Mouse (Mus musculus) frontal cortex, postnatal 25 days (tissue): ENCODE measurements at regions not wholly inside any gene's neighbourhood (a gene's known extent, or its start where the extent isn't known, plus 50 kb on each side); places are given as distances from the start of the nearest gene placed in this dataset.

Experiments used
- DNase-seq, 2 experiments: peaks; one replicate each; pipeline ENCODE4 v3.0.0; 2022; ENCODE audit warnings: low spot score in 2 of 2

DNA sequence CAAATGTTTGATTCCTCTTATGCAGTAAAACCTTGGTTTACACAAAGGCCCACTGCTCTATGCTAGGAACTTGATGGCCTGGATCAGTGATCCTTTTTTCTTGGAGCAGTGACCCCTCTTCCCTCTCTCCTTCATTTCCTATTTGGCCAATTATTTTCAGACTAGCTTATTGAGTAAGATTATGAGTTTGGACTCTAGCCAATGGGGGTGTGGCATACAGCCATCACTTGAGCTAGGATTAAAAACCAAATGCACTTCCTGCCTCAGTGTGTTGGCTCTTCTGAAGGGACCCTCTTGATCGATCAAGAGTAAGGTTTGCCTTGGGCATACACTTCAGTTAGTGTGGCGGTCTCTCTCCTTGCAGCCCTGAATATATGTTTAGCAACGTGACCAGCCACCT lies 1172.6 kb upstream of the Gulo start:
- DNase-seq: no peak

- DNase-seq: no peak
These were observed 1170.5 kb upstream of the Gulo start for GRCm38 (mm10) chr14:67179549-67179948.

DNA sequence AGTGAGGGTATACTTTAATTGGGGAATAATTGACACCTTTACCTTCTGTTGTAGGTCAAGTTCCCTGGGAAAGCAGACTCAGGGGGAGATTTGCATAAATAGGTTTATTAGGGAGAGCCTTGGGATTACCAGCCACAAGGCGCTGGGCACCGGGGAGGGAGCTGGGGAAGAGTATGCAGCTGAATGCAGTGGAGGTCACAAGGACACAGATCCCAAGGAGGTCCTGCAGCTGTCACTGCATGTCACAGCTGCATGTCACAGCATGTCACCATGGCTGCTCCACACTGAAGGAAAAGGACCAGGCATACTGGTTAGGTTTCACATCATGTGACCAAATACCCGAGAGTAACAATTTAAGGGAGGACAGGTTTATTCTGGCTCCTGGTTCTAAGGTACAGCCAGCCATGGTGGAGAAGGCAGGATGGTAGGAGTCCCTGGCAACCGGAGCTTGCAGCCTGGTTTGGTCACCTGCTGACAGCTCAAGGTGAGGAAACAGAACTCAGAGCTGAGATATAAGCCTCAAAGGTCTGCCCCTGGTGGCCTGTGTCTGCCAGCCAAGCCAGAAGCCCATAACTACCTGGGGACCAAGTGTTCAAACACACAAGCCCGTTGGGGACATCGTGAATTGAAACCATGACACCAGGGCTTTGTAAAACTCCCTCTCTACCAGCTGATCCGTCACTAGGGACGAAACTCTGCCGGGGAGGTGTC lies 1169.5 kb upstream of the Gulo start:
- DNase-seq: no peak

- no peak for DNase-seq
These were observed 1167.7 kb upstream of the Gulo start for GRCm38 (mm10) chr14:67176672-67177071.

GRCm38 (mm10) chr14:67176100-67176499 lies 1167.1 kb upstream of the Gulo start:
- DNase-seq: no peak

- DNase-seq: no peak
These were observed 1165.9 kb upstream of the Gulo start for GRCm38 (mm10) chr14:67174929-67175328.

DNA sequence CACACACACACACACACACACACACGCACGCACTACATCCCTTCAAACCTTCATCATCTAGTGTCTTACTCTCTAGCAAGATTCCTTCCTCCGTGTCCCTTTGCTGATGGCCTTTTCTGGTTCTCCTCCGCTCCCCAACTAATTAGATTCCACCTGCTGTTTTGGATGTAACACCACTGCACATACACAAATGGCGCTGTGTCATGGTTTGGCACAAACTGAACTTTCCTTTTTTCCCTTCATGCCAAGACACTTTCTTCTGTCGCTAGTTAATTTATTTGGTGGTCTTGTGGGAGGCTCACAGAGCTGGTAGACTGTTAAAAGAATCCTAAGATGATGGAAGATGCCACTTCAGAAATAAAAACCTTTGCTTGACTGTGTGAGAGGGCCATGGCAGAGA lies 1161.8 kb upstream of the Gulo start:
- no peak for DNase-seq

- no peak for DNase-seq
These were observed 1161.2 kb upstream of the Gulo start for GRCm38 (mm10) chr14:67170248-67170647.

GRCm38 (mm10) chr14:67169201-67169600 lies 1160.2 kb upstream of the Gulo start:
- DNase-seq: no peak

DNA sequence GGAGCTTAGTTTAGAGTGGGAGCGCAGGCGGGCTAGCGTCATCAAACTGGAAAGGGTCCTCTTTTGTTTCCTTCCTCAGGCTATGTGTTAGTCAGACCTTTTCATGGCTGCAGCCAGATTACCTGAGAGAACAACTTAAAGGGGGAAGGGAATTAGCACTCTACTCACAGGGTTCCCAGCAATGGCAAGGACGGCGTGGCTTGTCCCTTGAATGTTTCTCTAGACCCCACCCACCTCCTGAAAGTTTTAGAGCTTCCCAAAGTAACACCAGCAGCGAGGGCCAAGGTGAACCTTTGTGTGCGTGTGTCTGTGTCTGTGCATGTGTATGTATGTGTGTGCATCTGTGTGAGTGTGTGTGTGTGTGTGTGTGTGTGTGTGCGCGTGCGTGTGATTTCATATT lies 1151.0 kb upstream of the Gulo start:
- DNase-seq: no peak

DNA sequence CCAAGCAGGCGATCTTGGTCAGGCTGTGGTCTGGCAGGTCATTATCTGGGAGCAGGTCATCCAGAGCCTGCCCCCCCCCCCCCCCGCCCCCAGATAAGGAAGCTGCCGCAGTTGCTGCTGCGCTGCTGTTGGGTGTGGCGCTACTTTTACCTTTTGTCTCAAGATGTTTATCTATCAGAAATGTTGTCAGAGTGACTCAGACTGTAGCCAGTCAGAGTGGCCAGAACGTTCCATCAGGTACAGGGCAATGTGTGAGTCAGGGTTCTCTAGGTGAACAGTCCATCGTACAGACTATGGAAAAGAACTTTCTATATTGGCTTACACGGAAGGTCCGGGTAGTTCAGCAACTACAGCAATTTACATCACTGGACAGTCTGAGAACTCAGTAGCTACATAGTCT lies 1149.9 kb upstream of the Gulo start:
- DNase-seq: no peak

DNA sequence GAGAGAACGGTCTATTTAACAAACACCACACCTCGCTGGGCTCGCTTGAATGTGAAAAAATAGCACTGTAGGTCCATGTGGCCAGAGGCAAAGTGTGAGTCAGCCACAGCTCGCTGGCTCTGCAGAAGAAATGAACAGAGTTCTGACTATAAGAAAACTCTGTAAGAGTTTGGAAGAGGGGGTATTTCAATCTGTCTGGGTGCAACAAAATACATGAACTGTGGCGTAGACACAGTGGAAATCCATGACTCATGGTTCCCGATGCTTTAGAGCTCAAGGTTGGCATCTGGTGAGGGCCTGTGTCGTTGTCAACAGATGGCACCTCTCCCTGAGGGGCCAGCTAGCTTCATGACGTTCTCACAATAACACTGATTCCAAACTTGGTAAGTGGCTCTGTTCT lies 1147.4 kb upstream of the Gulo start:
- no peak for DNase-seq

GRCm38 (mm10) chr14:67153621-67154020 lies 1144.6 kb upstream of the Gulo start:
- DNase-seq: no peak

DNA sequence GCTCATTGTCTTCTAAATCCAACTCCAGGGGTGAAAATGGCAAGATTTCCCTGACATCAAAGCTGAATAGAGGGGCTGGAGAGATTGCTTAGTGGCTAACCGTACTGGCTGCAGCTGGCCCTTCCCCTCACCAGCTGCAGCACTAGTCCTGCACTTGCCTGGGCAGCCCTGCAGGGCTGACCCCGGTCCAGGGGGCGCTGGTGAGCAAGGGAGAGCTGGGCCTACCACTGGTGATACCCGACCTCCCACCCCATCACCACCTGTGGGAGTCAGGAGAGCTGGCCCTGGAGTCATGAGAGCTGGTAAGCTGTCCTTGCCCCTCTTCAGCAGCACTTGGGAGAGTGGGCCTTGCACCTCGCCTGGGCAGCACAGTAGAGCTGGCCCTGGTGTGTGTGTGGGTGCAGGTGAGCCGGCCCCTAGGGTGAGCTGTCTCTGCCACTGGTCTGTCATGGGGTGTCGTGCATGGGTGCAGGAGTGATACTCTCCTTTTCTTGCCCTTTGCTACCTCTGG lies 1141.0 kb upstream of the Gulo start:
- no peak for DNase-seq

DNA sequence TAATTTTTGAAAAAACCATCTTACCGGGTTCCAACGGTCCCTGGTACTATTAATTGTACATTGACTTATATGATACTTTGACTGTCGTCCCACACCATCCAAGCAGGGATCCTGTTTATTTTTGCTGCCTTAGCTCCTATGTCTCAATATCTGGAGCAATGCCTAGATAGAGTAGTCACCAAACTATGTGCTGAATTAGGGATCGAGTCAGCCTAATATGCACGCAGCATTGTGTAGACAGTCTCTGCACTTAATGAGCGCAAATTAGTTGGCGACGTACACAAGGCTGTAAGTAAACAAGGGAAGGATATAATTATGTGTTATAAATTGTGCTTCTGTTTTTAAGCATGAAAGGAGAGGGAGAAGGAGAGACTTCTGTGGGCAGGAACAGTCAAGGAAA lies 1140.1 kb upstream of the Gulo start:
- no peak for DNase-seq

DNA sequence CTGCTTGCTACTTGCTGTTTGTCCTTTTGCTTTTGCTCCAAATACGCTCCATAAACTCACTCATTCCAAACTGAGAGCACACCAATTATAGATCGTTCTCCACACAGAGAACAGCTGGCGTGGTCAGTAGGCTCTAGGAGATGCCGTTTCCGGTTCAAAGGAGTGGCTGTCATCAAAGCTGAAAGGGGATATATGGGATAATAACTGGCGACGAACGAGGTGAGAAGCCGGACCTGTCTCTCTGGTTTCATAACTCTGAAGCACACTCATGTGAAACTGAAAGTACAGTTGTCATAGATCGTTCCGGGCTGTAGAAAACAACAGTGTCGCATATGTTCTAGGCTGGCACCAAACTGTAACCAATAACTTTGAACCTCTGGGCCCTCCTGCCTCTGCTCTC lies 1137.6 kb upstream of the Gulo start:
- DNase-seq: no peak

- DNase-seq: no peak
These were observed 1136.0 kb upstream of the Gulo start for GRCm38 (mm10) chr14:67145046-67145445.

DNA sequence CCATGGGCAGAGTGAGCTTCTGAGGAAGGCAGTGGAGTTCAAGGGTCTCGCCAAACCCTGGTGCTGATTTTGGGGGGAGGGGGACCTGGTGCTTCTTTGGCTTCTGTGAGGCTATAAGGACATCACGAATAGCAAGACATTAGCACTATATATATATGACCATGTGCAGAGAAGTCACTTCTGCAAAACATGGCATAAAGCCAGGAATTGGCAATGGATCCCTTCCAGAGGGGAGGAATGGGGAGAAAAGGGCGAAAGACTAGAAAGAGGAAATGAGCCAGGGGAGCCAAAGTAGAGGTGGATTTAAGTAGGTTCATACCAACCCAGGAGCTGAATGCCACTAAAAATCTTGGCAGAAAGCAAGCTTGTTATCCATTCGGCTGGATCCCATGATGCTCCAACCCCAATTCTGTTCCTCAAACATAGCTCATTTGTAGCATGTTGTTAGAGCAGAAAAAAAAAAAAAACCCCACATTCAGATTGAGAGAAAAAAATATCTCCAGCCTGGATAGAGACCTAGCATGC lies 1135.5 kb upstream of the Gulo start:
- no peak for DNase-seq

DNA sequence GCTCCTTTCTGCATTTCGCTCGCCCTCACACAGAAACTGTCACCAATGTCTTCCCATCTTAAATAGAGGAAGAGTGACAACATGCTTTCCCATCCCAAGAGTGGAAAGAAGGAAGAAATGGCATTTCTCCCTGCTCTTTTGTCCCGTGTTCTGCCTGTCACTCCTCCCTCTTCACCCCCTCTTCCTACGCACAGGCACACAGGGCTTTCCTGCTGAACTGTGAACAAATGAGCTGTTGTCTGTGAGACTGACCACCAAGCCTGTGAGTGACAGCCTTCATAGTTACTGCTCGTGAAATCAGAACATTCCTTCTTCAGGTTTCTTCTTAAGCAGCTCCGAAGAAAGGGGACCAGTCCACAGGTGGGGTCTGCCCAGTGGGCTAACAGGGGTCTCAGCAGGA lies 1134.8 kb upstream of the Gulo start:
- DNase-seq: no peak

DNA sequence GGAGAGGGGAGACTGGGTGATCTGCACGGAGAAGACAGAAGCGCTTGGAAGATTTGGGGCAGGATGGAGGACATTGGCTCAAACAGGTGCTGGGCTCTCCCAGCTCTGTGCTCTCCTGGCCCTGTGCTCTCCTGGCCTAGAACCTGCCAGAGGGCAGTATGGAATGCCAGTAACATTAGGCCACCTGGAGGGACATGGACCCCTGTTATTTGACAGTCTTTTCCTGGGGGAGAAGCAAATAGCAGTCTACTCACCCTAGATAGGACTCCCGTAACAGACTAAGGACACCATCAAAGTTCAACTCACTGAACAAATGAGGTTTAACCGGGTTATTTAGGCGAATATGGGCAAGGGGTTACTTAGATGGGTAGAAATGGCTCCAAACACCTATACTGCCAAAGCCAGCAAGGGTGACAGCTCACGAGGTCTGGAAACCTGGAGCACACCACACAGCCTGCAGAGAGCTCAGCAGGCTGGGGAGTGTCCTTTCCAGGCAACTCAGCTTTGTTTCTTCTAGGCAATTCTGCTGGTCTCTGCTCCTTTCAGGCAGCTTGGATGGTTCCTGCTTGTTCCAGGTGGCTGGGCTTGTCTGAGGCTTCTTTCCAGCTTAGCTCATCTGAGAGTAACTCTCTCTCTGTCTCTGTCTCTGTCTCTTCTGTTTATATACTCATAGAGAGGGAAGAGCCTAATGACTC lies 1133.7 kb upstream of the Gulo start:
- DNase-seq: no peak

DNA sequence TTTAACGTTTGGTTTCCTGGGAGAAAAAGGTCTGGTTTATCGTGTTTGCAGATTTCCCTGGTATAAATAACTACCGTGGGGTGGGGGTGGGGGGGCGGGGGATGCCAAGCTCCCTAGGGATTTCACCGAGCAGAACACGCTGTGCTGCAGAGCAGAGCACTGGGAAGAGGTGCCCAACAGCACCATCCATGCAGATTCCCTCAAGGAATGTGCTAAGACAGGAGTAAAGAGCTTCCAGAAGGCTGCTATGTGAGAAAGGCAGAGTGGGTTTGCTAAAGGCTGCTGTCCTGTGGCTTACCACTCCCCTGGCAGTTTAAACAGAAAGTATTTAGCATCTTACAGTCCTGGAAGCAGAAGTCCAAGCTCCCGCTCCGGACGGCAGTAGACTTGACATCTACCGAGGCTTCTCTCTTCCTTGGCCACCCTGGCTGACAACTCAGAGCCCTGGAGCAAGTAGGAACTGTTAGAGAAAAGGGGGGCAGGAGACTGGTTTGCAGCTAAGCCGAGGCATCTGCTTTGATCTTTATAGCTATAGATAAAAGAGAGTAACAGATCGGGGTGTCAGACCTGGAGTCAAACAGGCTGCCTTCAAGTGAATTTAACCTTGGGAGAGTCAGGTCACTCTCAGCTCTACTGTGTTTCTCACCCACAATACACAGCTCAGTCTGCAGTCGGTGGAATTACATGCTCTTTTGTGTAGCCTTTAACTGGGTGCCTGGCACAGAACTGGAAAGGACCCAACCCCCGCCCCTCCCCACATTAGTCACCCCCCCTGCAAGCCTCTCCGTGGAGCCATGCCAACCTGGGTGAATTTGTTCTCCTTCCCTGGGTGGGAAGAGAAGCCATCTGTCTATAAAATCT lies 1132.8 kb upstream of the Gulo start:
- peak in 1 of 2 experiments; percentile 30 for DNase-seq

DNA sequence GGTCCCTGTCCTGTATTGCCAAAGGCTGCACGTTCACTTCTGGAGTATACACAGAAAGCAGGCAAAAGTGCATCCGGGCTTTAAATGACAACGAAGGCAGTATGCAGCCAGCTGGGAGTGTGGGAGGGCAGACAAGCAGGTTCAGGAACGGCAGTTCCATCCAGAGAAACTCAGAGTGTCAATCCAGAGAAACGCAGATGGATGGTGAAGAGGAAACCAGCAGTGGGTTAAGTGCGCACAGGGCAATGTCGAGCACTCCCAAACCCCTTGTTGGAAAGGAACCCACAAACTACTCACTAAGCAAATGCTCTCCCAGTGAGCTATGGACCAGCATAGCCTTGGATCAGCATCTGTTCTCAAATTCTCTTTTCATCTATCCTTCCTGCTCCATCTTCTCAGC lies 1132.1 kb upstream of the Gulo start:
- DNase-seq: no peak
